Mouse (Mus musculus) kidney, postnatal 36 days (tissue): ENCODE results near the gene Slco2a1.

Experiments used
- DNase-seq, 2 experiments: peaks; one replicate each; pipeline ENCODE4 v3.0.0; 2021 to 2022; ENCODE audit warnings: mixed read lengths in 2 of 2

Slco2a1 gene

GRCm38 (mm10) chr9:102985111-102985510 lies 3.4 kb upstream of the Slco2a1 start:
- peak; percentile 38 to 68 for DNase-seq

GRCm38 (mm10) chr9:102985939-102986338 lies 2.6 kb upstream of the Slco2a1 start:
- DNase-seq = no peak

DNA sequence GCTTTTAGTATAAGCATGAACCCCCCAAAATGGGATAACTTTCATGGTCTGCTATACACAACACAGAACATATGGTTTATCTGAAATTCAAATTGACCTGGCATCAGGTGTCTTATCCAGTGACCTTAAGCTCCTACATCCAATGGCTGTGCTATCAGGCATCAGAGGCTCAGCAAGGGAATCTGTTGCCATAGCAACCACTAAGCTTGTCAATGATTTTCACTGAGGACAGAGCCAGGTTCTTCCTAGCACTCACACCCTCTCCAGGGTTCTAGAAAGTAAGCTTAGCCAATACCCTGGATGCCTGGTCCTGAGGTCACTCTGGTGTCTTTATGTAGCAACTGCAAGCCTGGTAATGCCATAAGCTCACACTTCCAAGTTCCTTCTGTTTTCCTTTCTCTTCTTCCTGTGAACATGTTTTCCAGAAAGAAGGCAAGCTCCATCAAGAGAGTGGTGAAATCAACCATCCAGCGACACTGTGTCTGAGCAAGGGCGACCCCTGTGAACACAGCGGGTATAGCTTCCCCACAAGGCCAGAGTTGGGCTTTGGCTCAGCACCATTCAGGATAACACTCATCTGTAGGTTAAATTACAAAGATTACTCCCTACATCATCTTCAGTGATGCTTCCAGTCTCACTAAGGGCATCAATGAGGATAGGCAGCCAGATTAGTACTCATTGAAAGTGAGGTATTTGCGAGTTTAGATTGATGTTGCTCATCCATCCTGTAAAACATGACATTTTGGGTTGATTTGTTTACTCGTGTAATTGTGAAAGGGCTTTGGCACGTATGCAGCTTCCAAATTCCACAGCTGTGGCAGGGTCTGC lies 2.0 kb downstream of the Slco2a1 start:
- DNase-seq = no peak

DNA sequence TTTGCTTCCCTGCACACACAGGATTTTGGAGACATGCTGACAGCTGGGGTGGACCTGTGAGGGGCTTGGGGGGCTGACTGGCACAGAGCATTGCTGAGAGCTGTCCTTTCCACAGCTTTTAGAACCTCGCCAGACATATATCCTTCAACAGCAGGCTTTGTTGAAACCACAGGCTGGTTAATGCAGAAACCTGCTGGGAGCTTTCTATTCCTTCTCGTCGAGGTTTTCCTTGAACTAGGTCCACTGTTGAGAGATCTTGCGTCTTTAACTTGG lies 2.6 kb downstream of the Slco2a1 start:
- DNase-seq = no peak

DNA sequence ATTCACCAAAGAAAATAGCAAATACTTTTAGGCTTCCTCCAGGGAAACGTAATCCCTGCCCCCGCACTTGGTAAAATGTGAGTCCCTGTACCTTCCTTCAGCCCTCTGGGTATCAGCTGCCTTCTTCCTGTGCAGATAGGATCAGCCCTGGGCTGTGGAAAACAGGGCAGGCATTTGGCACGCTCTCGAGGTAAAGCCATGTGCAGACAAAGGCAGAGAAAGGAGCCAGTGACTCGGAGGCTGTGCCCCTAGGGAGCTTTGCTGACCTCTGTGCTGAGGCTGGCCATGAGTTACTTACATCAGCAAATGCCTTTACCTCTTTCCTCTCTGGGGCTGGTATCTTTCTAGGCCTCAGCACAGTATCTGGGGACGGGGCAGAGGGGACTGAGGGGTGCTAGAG lies 4.4 kb downstream of the Slco2a1 start:
- DNase-seq = peak; percentile 33 to 54

GRCm38 (mm10) chr9:102993764-102994163 lies 5.3 kb downstream of the Slco2a1 start:
- no peak for DNase-seq

GRCm38 (mm10) chr9:102995800-102996635 lies 7.5 kb downstream of the Slco2a1 start:
- DNase-seq = peak; percentile 27 to 45

DNA sequence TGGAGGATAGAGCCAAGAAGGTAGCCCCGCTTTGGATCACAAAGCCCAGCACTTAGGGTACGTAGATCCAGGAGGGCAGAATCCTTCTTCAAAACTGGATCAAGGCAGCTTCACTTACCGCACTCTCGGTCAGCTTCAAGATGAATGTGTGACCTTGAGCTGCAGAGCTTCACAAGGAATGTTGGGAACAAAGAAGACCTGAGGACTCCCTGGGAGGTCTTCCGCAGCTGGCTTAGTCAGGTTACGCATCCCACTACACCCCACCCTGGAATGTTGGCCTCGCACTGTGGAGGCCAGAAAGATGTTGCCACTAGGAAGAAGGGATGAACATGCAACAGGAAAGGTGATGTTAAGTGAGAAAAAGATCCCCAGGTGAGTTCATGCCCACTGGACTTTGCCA lies 11.9 kb downstream of the Slco2a1 start:
- DNase-seq = no peak

DNA sequence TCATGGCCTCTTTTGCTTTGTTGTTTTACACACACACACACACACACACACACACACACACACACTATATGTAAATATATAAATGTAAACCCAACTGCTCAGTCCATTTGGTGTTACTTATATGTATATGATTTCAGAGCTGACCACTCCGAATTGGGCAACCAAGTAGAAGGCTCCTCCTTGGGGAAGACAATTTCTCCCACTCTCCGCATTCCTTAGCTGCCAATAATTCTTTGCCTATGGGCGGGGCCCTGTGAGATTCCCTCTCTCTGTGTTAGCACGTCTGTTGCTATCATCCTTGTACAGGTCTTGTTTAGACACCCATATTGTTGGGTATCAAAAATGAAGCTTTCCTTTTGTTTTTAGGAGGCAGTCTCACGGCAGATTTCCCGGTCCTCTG lies 15.8 kb downstream of the Slco2a1 start:
- no peak for DNase-seq

DNA sequence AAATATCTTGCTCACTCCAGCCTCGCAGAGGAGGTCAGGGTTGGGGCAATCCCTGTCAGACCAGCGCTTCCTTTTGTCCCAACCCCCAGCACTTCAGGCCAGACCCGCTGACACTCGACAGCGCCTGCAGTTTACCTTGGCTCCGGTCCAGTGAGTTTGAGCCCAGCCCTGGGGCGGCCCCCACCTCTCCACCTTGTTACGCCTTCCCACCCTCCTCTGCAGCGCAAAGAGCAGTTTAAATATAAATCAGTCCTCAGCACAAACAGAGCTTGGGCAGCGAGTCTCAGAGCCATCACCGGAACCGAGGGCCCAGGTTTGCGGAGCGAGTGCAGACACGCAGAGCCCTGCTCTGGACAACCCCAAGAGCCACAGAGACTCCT lies 19.2 kb downstream of the Slco2a1 start:
- peak; percentile 89 to 92 for DNase-seq

- DNase-seq = peak; percentile 50 to 61
Measured at GRCm38 (mm10) chr9:103008079-103008855, 19.8 kb downstream of the Slco2a1 start.

GRCm38 (mm10) chr9:103010161-103010560 lies 21.6 kb downstream of the Slco2a1 start:
- DNase-seq = no peak

GRCm38 (mm10) chr9:103013366-103013765 lies 24.9 kb downstream of the Slco2a1 start:
- peak; percentile 69 to 88 for DNase-seq

DNA sequence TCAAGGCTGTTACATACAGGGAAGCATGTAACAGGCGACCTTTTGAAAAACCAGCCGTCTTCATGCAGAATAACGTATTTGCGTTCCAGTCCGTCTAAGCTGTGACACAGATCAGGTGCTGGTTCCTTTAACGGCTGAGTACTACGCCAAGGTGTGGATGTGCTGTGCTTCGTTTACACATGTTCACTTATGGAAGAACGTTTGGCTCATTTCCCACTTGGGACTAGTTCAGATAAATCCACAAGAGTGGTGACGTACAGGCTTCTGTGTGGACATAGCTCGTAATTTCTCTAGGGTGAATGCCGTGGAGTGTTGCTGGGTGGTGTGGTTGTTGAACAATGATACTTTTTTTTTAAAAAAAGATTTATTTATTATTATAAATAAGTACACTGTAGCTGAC lies 26.2 kb downstream of the Slco2a1 start:
- DNase-seq = no peak

- no peak for DNase-seq
Measured at GRCm38 (mm10) chr9:103024116-103024515, 35.6 kb downstream of the Slco2a1 start.

GRCm38 (mm10) chr9:103027150-103027889 lies 38.8 kb downstream of the Slco2a1 start:
- no peak for DNase-seq

DNA sequence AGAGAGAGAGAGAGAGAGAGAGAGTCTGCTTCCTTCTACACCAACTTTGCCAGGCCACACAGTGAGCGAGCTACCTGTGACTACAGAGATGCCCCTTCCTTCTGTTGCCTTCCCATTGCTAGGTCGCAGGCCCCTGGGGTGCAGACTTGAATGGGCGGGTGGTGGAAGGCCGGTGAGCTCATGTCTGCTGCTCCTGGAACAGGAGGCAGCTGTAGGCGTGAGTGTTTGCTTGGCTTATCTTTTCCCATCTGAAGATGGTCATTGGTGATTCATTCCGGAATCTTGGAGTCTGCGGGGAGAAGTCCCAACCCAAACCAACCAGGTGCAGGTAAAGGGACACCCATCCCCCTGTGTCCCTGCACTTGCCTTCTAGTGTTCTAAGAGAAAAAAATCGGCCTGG lies 40.5 kb downstream of the Slco2a1 start:
- DNase-seq = no peak

- DNase-seq = no peak
Measured at GRCm38 (mm10) chr9:103030041-103030440, 41.5 kb downstream of the Slco2a1 start.

- no peak for DNase-seq
Measured at GRCm38 (mm10) chr9:103031211-103031610, 42.7 kb downstream of the Slco2a1 start.

- peak; percentile 70 to 83 for DNase-seq
Measured at GRCm38 (mm10) chr9:103032193-103032592, 43.7 kb downstream of the Slco2a1 start.

GRCm38 (mm10) chr9:103033381-103033780 lies 44.9 kb downstream of the Slco2a1 start:
- peak in 1 of 2 experiments; percentile 9 for DNase-seq

DNA sequence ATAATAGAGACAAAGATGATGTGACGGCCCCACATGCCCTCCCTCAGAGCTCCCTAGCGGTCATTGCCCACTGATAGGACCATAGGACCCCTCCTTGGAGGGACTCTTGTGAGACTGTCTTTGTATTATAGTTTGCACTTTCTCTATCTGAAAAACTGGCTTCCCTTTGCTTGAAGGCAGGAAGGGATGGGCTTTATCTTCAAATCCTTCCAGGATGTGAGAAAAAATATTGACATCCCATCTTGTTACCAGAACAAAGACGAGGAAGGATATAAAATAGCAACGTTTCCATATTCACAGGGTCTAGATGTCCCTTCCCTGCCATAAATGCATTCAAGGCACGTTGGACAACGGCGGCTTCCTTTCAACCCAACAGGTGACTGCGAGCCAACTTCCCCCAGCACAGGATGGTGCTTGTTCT lies 48.5 kb downstream of the Slco2a1 start:
- DNase-seq = peak in 1 of 2 experiments; percentile 13

DNA sequence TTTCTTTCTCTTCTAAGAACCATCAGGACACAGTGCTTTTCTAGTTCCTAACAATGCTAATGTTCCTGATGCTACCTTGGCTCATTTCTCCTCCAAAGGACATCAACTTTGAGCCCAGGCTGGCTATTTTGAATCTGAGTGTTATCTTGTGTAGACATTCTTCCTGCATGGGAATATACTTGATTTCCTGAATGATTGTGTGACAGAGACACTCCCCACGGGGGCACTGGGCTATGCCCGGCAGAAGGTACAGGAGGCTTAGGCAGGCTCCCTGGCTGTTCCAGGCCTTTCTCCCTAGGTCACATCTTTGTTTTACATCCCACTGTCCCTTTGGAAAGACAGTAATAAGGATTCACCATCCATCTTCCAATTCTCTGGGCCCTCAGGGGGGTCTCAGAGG lies 49.8 kb downstream of the Slco2a1 start:
- no peak for DNase-seq
